Mouse (Mus musculus): ENCODE data around the gene Nucks1.

The Nucks1 gene

GRCm38 (mm10) chr1:131965818-131966217, 55.5 kb downstream of the Nucks1 start:
- no peak for DNase-seq (ENCODE audit: low spot score in 2 of 2)

GRCm38 (mm10) chr1:131967336-131967735, 57.0 kb downstream of the Nucks1 start:
- no peak for DNase-seq (ENCODE audit: low spot score in 2 of 2)

- no peak for DNase-seq (ENCODE audit: low spot score in 2 of 2)
Observed at GRCm38 (mm10) chr1:131968556-131968955, 58.2 kb downstream of the Nucks1 start.

GRCm38 (mm10) chr1:131968983-131969382, 58.6 kb downstream of the Nucks1 start:
- no peak for DNase-seq (ENCODE audit: low spot score in 2 of 2)

- no peak for DNase-seq (ENCODE audit: low spot score in 2 of 2)
Observed at GRCm38 (mm10) chr1:131969825-131970224, 59.5 kb downstream of the Nucks1 start.

- no peak for DNase-seq (ENCODE audit: low spot score in 2 of 2)
Observed at GRCm38 (mm10) chr1:131970322-131970660, 60.0 kb downstream of the Nucks1 start.

- no peak for DNase-seq (ENCODE audit: low spot score in 2 of 2)
Observed at GRCm38 (mm10) chr1:131970661-131971520, 60.6 kb downstream of the Nucks1 start.

GRCm38 (mm10) chr1:131971771-131972497, 61.6 kb downstream of the Nucks1 start:
- DNase-seq (ENCODE audit: low spot score in 2 of 2), result no peak

GRCm38 (mm10) chr1:131972498-131973334, 62.4 kb downstream of the Nucks1 start:
- no peak for DNase-seq (ENCODE audit: low spot score in 2 of 2)

- DNase-seq (ENCODE audit: low spot score in 2 of 2), result no peak
Observed at GRCm38 (mm10) chr1:131973991-131974390, 63.7 kb downstream of the Nucks1 start.

GRCm38 (mm10) chr1:131976886-131977285, 66.6 kb downstream of the Nucks1 start:
- DNase-seq (ENCODE audit: low spot score in 2 of 2), result no peak

- DNase-seq (ENCODE audit: low spot score in 2 of 2), result no peak
Observed at GRCm38 (mm10) chr1:131980471-131980870, 70.1 kb downstream of the Nucks1 start.

- peak in 1 of 2 experiments; percentile 57 for DNase-seq (ENCODE audit: low spot score in 2 of 2)
Observed at GRCm38 (mm10) chr1:131981378-131982013, 71.2 kb downstream of the Nucks1 start.

- peak; percentile 25 to 73 for DNase-seq (ENCODE audit: low spot score in 2 of 2)
Observed at GRCm38 (mm10) chr1:131982907-131983306, 72.6 kb downstream of the Nucks1 start.

GRCm38 (mm10) chr1:131983806-131984205, 73.5 kb downstream of the Nucks1 start:
- no peak for DNase-seq (ENCODE audit: low spot score in 2 of 2)
